Mouse (Mus musculus) brain, adult 2 months (tissue): Measurements from ENCODE around the gene Ipo13.

Experiments
- DNase-seq: peaks from one replicate; pipeline ENCODE4 v3.0.0; 2011; ENCODE audit warnings: low read depth, low spot score

Ipo13 gene

DNA sequence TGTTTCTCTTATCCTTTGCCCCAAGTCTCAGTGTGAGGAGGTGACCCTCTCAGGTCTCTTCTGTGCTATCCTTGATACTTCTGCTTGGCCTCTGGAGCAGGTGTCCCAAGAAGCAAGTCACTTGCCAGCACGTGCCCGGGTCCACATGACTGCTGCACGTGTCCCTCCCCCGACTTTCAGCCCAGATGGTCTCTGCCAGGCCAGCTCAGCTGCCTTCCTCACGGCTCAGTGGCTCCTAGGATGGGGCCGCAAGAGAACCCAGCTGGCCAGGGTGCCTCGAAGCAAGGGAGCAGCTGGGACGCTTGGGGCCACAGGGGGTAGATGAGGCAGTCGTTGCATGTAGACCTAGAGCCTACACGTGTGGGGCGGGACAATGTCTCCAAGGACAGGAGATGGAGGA, 69.5 kb downstream of the Ipo13 start:
- no peak for DNase-seq
